ENCODE assay signal across 9 mouse cellular contexts in genomic region chr12:90566349-90566748, GRCm38 (mm10).
DNase-seq lines count a peak whose midpoint lies in the region; ATAC-seq and TF ChIP-seq lines count a peak whose summit lies in the region.
"Had no signal": no experiment of that assay in that cellular context is flagged by ENCODE, and none has a peak within 500 bp of the region (broad histone marks: within the 10 kb centered on the region; RNA-seq: fewer than 3 reads in every experiment).

No protein-coding gene starts in this region.

- no peak for ATAC-seq in kidney, embryonic 14.5 days (ENCODE audit: low FRiP score, low TSS enrichment)

- no peak overlapping the region for H3K4me2 ChIP-seq in kidney, embryonic 14.5 days (replicated peaks; ENCODE audit: low read depth, low read length)
- H3K4me2 ChIP-seq: limb, embryonic 13.5 days had no signal

- no peak overlapping the region for H3K27ac ChIP-seq in kidney, embryonic 14.5 days (ENCODE audit: low read depth, low read length)
- no peak overlapping the region for H3K27ac ChIP-seq in gastrocnemius, adult 2 months
- H3K27ac ChIP-seq: limb, embryonic 13.5 days had no signal

- H3K4me3 ChIP-seq in kidney, embryonic 14.5 days (ENCODE audit: low read length), result no peak overlapping the region
- H3K4me3 ChIP-seq in gastrocnemius, adult 2 months, result no peak overlapping the region
- H3K4me3 ChIP-seq: limb, embryonic 13.5 days had no signal

- 89% methylated on average over 6 of the region's 6 CpGs for WGBS in kidney, embryonic 14.5 days

- no peak overlapping the region for H3K9ac ChIP-seq in kidney, embryonic 14.5 days (ENCODE audit: low read depth, low read length)
- H3K9ac ChIP-seq: limb, embryonic 13.5 days had no signal

- no peaks in the 10 kb centered on the region for H3K27me3 ChIP-seq in kidney, embryonic 14.5 days (ENCODE audit: control insufficient read depth, insufficient read depth, low read length)
- H3K27me3 ChIP-seq: limb, embryonic 13.5 days had no signal

- peak; percentile 7 for DNase-seq in kidney, adult 18-20 months
- DNase-seq in Muller cell, postnatal 12 days (ENCODE audit: inconsistent ontology term), result peak; percentile 32
- DNase-seq in cerebellum, postnatal 14 days, result peak; percentile 78 to 79
- peak; percentile 24 for DNase-seq in gastrocnemius, adult 2 months
- peak; percentile 52 to 76 for DNase-seq in left cerebral cortex, postnatal 25 days (ENCODE audit: low spot score in 2 of 2)
- DNase-seq in urinary bladder, postnatal 14 days (ENCODE audit: low spot score), result peak; percentile 49
- DNase-seq in spleen, postnatal 36 days (ENCODE audit: low spot score in 2 of 2), result no peak

- no peaks in the 10 kb centered on the region for H3K36me3 ChIP-seq in kidney, embryonic 14.5 days (ENCODE audit: control insufficient read depth, insufficient read depth, low read length)
- H3K36me3 ChIP-seq: limb, embryonic 13.5 days had no signal

- intact Hi-C loops in gastrocnemius, adult 2 months (cut with DNase I), result loop anchor here (5.0 kb wide), 2 partner anchors 746 to 761 kb away; no protein-coding TSS in a partner anchor
- intact Hi-C loops in left cerebral cortex, postnatal 25 days (cut with DNase I), result loop anchor here (2.0 to 10.0 kb wide), 4 partner anchors 171 to 748 kb away; partner anchors contain the start of gene Dio2

- no peaks in the 10 kb centered on the region for H3K4me1 ChIP-seq in kidney, embryonic 14.5 days (ENCODE audit: control insufficient read depth, insufficient read depth, low read length)
- H3K4me1 ChIP-seq: limb, embryonic 13.5 days had no signal

- no peaks in the 10 kb centered on the region for H3K9me3 ChIP-seq in kidney, embryonic 14.5 days (ENCODE audit: control insufficient read depth, low read length)
- H3K9me3 ChIP-seq: limb, embryonic 13.5 days had no signal

- peak; percentile 55 for TF ChIP-seq CTCF in gastrocnemius, adult 2 months (IDR thresholded peaks at IDR 0.05)

Comparison
In these comparisons a context has a peak if more than half of its experiments do, and no peak if none do; other contexts are left out.
1. DNase-seq: peak in kidney, adult 18-20 months (single experiment), Muller cell, postnatal 12 days (single experiment), cerebellum, postnatal 14 days (2 of 2), gastrocnemius, adult 2 months (single experiment), left cerebral cortex, postnatal 25 days (2 of 2) and urinary bladder, postnatal 14 days (single experiment); none in spleen, postnatal 36 days (0 of 2).